Mouse (Mus musculus) kidney, postnatal 36 days (tissue): Measurements from ENCODE around the gene Fibp.

Experiments
- DNase-seq, 2 experiments: peaks; one replicate each; pipeline ENCODE4 v3.0.0; 2021 to 2022; ENCODE audit warnings: mixed read lengths in 2 of 2

Gene Fibp

GRCm38 (mm10) chr19:5460465-5460911 is at the start of gene Fibp:
Gene Fibp, plus strand, starts transcription at chr19:5460615.
- DNase-seq, result peak; percentile 87 to 92

GRCm38 (mm10) chr19:5410641-5411040 is 49.8 kb upstream of the Fibp start:
- no peak for DNase-seq

GRCm38 (mm10) chr19:5411961-5412360 is 48.5 kb upstream of the Fibp start:
- peak in 1 of 2 experiments; percentile 43 for DNase-seq

- no peak for DNase-seq
Measured at GRCm38 (mm10) chr19:5413840-5414239, 46.6 kb upstream of the Fibp start.

- peak in 1 of 2 experiments; percentile 72 for DNase-seq
Measured at GRCm38 (mm10) chr19:5414534-5414957, 45.9 kb upstream of the Fibp start.

GRCm38 (mm10) chr19:5418750-5419466 is 41.5 kb upstream of the Fibp start:
- DNase-seq, result no peak

- no peak for DNase-seq
Measured at GRCm38 (mm10) chr19:5419630-5420029, 40.8 kb upstream of the Fibp start.

GRCm38 (mm10) chr19:5420579-5420978 is 39.8 kb upstream of the Fibp start:
- no peak for DNase-seq

- no peak for DNase-seq
Measured at GRCm38 (mm10) chr19:5421784-5422183, 38.6 kb upstream of the Fibp start.

- no peak for DNase-seq
Measured at GRCm38 (mm10) chr19:5422267-5422666, 38.1 kb upstream of the Fibp start.

GRCm38 (mm10) chr19:5422895-5423443 is 37.4 kb upstream of the Fibp start:
- no peak for DNase-seq

- DNase-seq, result no peak
Measured at GRCm38 (mm10) chr19:5423561-5423960, 36.9 kb upstream of the Fibp start.

GRCm38 (mm10) chr19:5424092-5424781 is 36.2 kb upstream of the Fibp start:
- DNase-seq, result peak; percentile 79 to 89

GRCm38 (mm10) chr19:5424782-5425741 is 35.4 kb upstream of the Fibp start, which contains the start of the genes Drap1 and AI837181:
Gene Drap1, minus strand, starts transcription at chr19:5424979.
Gene AI837181, plus strand, starts transcription at chr19:5425144.
- DNase-seq, result peak; percentile 96 to 98

- no peak for DNase-seq
Measured at GRCm38 (mm10) chr19:5425906-5426565, 34.4 kb upstream of the Fibp start.

- no peak for DNase-seq
Measured at GRCm38 (mm10) chr19:5426640-5427290, 33.6 kb upstream of the Fibp start.

- peak; percentile 60 to 65 for DNase-seq
Measured at GRCm38 (mm10) chr19:5428083-5428482, 32.3 kb upstream of the Fibp start.

GRCm38 (mm10) chr19:5429219-5429618 is 31.2 kb upstream of the Fibp start:
- no peak for DNase-seq

GRCm38 (mm10) chr19:5429806-5430205 is 30.6 kb upstream of the Fibp start:
- DNase-seq, result peak; percentile 84 to 88

- DNase-seq, result no peak
Measured at GRCm38 (mm10) chr19:5430408-5430807, 30.0 kb upstream of the Fibp start.

GRCm38 (mm10) chr19:5431911-5432464 is 28.4 kb upstream of the Fibp start:
- no peak for DNase-seq
